Mouse (Mus musculus) kidney, embryonic 15.5 days (tissue): ENCODE results near the gene Add2. TPM values are rescaled to one million over a fixed set of nuclear protein-coding genes. Genes with fewer than 3 reads are reported as not detected.

Experiments
- ATAC-seq: fragments of 200-750 bp; cut with Nextera tagmentation; replicated peaks from 2 replicates; pipeline ENCODE4 v1.8.0; 2017; ENCODE audit warnings: moderate TSS enrichment; ENCODE audit not compliant: low FRiP score
- H3K27ac ChIP-seq: fragments of 300-500 bp; sonication (generic); 2 replicates; pipeline ENCODE4 v1.5.1; 2015; ENCODE audit warnings: mild to moderate bottlenecking, inconsistent platforms
- H3K27me3 ChIP-seq: fragments of 300-500 bp; sonication (generic); 2 replicates; pipeline ENCODE4 v1.6.1; 2015; ENCODE audit warnings: inconsistent platforms
- H3K36me3 ChIP-seq: fragments of 300-500 bp; sonication (generic); 2 replicates; pipeline ENCODE4 v1.6.1; 2015; ENCODE audit warnings: inconsistent platforms
- H3K4me1 ChIP-seq: fragments of 300-500 bp; sonication (generic); 2 replicates; pipeline ENCODE4 v1.6.1; 2015; ENCODE audit warnings: inconsistent platforms
- H3K4me2 ChIP-seq: fragments of 300-500 bp; sonication (generic); 2 replicates; pipeline ENCODE4 v1.6.1; 2015; ENCODE audit warnings: moderate library complexity, mild to moderate bottlenecking, inconsistent platforms
- H3K4me3 ChIP-seq: fragments of 300-500 bp; sonication (generic); replicated peaks from 2 replicates; pipeline ENCODE4 v1.5.1; 2015; ENCODE audit warnings: mild to moderate bottlenecking, inconsistent platforms
- H3K9ac ChIP-seq: fragments of 300-500 bp; sonication (generic); 2 replicates; pipeline ENCODE4 v1.6.1; 2015; ENCODE audit warnings: mild to moderate bottlenecking, inconsistent platforms
- H3K9me3 ChIP-seq: fragments of 300-500 bp; sonication (generic); replicated peaks from 2 replicates; pipeline ENCODE4 v1.6.1; 2016; ENCODE audit warnings: inconsistent platforms
- WGBS: fragments of 180-500 bp; shearing (Covaris S2); methylation state at CpG from one replicate; pipeline ENCODE4 v1.1.7; 2015; ENCODE audit warnings: mixed read lengths; 5-methylcytosine and 5-hydroxymethylcytosine counted together
- polyA plus RNA-seq: library from polyadenylated mRNA; unstranded; fragments of >200 nt; fragmentation: Nextera tagmentation; extraction: Ambion mirVana; gene quantifications from 2 replicates; pipeline ENCODE4 v1.2.1, GENCODE M21; 2015

Gene Add2
- polyA plus RNA-seq, 1 experiment from 2014 or later = 7.2 TPM

DNA sequence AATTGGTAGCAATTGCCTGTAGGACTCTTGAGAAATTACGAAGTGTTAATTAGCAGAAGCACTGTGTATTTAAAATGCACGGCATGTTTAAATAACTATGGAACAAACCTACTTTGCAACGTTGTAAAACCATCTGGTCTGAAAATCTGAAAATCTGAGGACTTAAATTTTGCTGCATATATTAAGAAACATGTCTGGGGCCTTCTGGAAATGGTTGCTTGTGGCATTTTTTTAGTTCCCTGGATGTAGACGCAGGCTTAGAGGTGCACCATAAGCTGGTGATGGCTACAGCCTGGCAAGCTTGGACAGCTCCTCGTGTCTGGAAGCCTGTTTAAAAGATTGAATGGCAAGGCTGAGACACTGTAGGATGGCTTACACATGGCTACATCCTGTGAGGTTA, 40.5 kb downstream of the Add2 start:
- Histone ChIP-seq H3K27ac (no peak overlapping the region), H3K4me2 (no peak overlapping the region), H3K9me3 (no peaks in the 10 kb centered on the region), H3K4me3 (no peak overlapping the region), H3K9ac (no peak overlapping the region), H3K36me3 (no peaks in the 10 kb centered on the region), H3K4me1 (no peaks in the 10 kb centered on the region), H3K27me3 (no peaks in the 10 kb centered on the region)
- WGBS = 80% methylated on average over 5 of the region's 5 CpGs
- ATAC-seq = no peak

DNA sequence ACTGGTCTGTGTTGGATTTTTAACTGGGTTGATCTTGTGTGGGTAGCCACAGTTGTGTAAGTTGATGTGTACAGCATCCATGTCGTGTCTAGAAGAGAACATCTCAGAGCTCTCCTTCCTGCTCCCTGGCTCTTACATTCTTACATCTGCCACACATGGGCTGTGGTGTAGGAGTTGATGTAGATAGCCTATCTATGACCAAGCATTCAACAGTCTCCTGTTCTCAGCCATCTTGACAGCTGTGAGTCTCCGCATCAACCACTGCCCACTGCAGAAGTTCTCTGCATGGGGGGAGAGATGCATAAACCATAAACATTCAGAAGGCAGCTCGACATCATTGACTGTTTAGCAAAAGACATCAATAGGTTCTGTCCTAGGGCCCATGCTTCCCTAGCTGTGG, 41.4 kb downstream of the Add2 start:
- Histone ChIP-seq H3K4me3 (no peak overlapping the region), H3K27me3 (no peaks in the 10 kb centered on the region), H3K36me3 (no peaks in the 10 kb centered on the region), H3K27ac (no peak overlapping the region), H3K4me2 (no peak overlapping the region), H3K4me1 (no peaks in the 10 kb centered on the region), H3K9me3 (no peaks in the 10 kb centered on the region), H3K9ac (no peak overlapping the region)
- no peak for ATAC-seq
- 85% methylated on average over 3 of the region's 3 CpGs for WGBS

DNA sequence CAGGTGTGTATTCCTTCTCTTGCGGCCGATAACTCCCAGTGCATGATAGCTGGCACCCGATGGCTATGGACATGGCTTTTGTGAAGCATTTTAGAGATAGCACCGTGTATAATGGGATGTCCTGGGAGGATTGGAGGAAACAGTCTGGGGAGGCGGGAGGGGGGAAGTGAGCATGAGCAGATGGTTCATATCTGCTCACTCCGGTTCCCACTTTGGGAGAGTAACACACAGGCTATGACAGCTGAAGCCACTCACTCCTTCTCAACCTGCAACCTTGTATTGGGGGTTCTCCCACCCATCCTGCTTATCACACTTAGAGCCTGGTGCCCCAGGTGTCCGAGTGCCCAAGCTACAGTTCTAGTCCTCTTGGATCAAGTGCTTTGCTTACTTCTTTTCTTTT, 41.8 kb downstream of the Add2 start:
- H3K36me3 ChIP-seq = no peaks in the 10 kb centered on the region
- H3K27me3 ChIP-seq = no peaks in the 10 kb centered on the region
- WGBS = 80% methylated on average over 7 of the region's 7 CpGs
- H3K9me3 ChIP-seq = no peaks in the 10 kb centered on the region
- H3K4me1 ChIP-seq = no peaks in the 10 kb centered on the region
- no peak overlapping the region for H3K27ac ChIP-seq
- H3K9ac ChIP-seq = no peak overlapping the region
- H3K4me2 ChIP-seq = no peak overlapping the region
- H3K4me3 ChIP-seq = no peak overlapping the region
- no peak for ATAC-seq

DNA sequence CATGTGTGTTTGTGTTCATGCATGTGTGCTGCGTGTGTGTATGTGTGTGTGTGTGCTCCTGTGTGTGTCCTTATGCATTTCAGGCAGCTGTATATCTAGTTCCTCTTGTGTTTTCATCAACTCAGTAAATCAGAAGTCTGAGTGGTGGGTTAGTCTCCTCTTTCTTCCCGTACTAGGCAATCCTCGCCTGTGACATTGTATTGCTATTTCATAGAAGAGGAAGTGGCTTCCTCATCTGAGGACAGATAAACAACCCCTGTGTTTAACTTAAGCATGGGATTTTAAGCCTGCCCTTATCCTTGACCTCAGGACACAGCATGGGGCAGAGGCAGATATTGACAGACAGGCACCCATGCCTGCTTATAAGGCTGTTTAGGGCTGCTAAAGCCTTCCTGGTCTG, 45.4 kb downstream of the Add2 start:
- Histone ChIP-seq H3K27me3 (no peaks in the 10 kb centered on the region; the same call in 1 of the 2 replicates), H3K36me3 (no peaks in the 10 kb centered on the region), H3K4me2 (no peak overlapping the region), H3K9ac (no peak overlapping the region), H3K4me3 (no peak overlapping the region), H3K4me1 (no peaks in the 10 kb centered on the region), H3K9me3 (no peaks in the 10 kb centered on the region), H3K27ac (no peak overlapping the region)
- ATAC-seq = no peak
- WGBS = 77% methylated on average over 3 of the region's 3 CpGs

DNA sequence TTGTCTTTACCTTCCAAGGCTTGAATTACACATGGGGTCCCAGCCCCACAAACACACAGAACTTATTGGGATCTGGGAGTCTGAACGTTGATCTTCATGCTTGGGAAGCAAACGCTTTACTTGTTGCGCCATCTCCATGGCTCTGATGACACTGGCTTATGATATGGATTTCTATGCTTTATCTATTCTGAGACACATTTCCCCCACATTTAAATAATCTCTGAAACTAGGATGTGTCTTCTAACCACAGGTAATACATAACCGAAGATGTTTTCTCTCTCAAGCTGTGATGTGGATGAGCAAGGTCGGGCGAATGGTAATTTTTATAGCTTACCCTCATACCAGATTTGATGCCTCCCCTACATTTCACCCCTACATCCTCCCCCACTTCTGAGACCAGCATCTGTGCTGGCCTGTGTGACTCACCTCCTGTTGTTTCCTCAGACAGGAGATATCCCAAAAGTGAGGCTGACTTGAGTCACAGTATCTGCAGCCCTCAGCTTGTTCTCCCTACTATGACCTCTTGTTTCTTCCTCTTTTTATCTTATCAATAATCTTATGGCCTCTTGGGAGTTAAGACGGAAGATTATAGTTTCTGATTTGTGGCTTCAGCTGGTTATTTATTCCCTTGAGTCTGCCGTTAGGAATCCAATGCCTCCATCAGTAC, 46.2 kb downstream of the Add2 start:
- ATAC-seq = no peak
- Histone ChIP-seq H3K9ac (no peak overlapping the region), H3K4me2 (no peak overlapping the region), H3K27me3 (no peaks in the 10 kb centered on the region; the same call in 1 of the 2 replicates), H3K9me3 (no peaks in the 10 kb centered on the region), H3K4me3 (no peak overlapping the region), H3K27ac (no peak overlapping the region), H3K36me3 (no peaks in the 10 kb centered on the region), H3K4me1 (no peaks in the 10 kb centered on the region)
- 78% methylated on average over 8 of the region's 8 CpGs for WGBS

DNA sequence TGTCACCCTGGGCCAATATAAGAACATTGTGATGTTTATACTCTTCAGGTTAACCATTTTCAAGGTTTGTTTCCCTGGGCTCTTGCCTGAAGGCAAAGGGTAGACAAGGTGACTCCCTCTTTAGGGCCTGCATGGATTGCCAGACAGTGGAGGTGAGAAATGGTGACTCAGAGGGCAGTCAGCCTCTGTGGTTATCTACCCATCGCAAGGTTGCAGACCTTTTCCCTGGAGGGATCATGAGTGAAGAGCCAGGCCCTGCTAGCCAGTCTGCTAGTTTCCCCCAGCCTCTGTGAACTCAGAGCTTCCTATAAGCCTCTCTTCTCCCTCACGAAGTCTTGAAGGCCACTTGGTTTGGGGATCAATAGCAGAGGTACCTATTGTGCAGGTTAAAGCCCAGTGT, 48.0 kb downstream of the Add2 start:
- Histone ChIP-seq H3K4me1 (no peaks in the 10 kb centered on the region), H3K9me3 (no peaks in the 10 kb centered on the region), H3K9ac (no peak overlapping the region), H3K36me3 (no peaks in the 10 kb centered on the region), H3K4me2 (no peak overlapping the region), H3K27ac (no peak overlapping the region), H3K27me3 (no peaks in the 10 kb centered on the region; the same call in 1 of the 2 replicates), H3K4me3 (no peak overlapping the region)
- WGBS = 86% methylated on average over 2 of the region's 2 CpGs
- ATAC-seq = no peak

DNA sequence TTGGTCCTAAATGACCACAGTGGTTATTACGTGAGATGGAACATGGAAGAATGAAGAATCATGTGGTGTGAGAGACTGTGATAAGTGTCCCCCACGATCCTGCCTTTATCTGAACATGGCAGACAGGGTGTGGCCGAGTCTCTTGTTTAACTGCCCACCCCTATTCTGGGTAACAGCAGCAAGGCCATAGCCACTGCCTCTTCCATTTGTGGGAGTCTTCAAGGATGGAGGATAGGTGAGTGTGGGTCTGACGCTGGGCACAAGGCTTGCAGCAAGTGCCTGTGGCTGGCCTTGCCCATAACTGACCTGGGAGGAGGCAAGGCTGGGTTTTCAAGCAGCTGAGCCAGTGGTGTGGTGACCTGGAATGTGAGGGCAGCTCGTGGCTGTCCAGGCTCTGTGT, 49.4 kb downstream of the Add2 start:
- ATAC-seq = peak; percentile 56; the same call in 1 of the 2 replicates
- Histone ChIP-seq H3K9ac (no peak overlapping the region), H3K4me1 (0 out of 2 replicates have a peak, but pooled peaks cover under 1% of the 10 kb centered on the region), H3K27ac (no peak overlapping the region), H3K4me2 (no peak overlapping the region), H3K9me3 (no peaks in the 10 kb centered on the region), H3K4me3 (no peak overlapping the region), H3K36me3 (no peaks in the 10 kb centered on the region), H3K27me3 (no peaks in the 10 kb centered on the region; the same call in 1 of the 2 replicates)
- WGBS = 71% methylated on average over 5 of the region's 5 CpGs

DNA sequence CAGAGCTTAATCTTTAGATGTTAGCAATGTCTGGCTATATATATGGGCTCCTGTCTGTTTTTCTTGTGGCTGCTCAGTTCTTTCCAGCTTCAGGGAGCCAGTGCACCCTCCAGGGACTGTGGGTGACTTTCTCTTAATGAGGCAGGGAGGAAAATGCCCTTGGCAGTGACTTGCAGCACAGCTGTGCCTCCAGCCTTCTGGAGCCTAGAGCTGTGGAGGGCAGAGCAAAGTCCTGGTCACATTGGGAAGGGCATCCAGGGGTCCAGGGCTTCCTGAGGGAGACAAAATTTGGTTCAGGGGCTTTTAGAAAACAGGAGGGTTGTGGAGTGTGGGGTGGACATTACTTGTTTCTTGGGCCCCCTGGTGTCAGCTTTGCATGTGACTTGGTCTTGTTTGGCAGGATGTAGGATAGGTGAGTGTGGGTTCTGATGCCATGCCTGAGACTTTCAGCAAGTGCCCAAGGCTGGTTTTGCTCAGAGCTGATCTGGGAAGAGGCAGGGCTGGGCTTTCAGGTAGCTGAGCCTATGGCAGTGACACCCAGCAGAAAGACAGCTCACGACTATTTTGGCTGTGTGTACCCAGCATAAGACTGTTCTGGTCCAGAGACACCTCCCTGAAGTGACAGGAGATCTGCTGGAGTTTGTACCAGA, 50.0 kb downstream of the Add2 start:
- H3K4me3 ChIP-seq = no peak overlapping the region

DNA sequence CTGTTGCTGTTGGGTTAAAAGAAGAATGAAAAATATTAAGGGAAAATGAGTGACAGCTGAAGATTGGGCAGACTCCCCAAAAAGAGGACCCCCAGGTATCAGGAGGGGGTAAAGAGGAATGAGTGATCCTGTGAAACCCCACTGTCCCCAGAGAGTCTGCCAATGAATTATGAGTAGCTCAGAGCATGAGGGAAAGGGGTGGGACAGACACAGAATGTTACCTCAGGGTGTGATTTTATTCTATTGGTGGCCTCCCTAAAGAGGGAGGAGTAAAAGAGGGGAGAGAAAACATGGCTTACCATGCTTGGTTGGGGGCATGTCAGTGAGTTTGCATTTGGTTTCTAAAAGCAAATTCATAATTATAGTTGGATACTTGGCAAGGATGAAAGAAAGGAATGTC, 50.8 kb downstream of the Add2 start:
- no peak overlapping the region for H3K4me2 ChIP-seq
- no peaks in the 10 kb centered on the region; the same call in 1 of the 2 replicates for H3K27me3 ChIP-seq
- no peak overlapping the region for H3K4me3 ChIP-seq
- ATAC-seq = no peak
- H3K27ac ChIP-seq = no peak overlapping the region
- H3K4me1 ChIP-seq = 0 out of 2 replicates have a peak, but pooled peaks cover 4% of the 10 kb centered on the region
- no peaks in the 10 kb centered on the region for H3K9me3 ChIP-seq
- H3K9ac ChIP-seq = no peak overlapping the region
- no peaks in the 10 kb centered on the region for H3K36me3 ChIP-seq

More for the DNA sequence above, 50.0 kb downstream of the Add2 start:
- H3K36me3 ChIP-seq = no peaks in the 10 kb centered on the region
- H3K27ac ChIP-seq = no peak overlapping the region
- H3K4me1 ChIP-seq = 0 out of 2 replicates have a peak, but pooled peaks cover 4% of the 10 kb centered on the region
- H3K9me3 ChIP-seq = no peaks in the 10 kb centered on the region
- no peak overlapping the region for H3K9ac ChIP-seq
- ATAC-seq = no peak
- no peak overlapping the region for H3K4me2 ChIP-seq
- no peaks in the 10 kb centered on the region; the same call in 1 of the 2 replicates for H3K27me3 ChIP-seq
- WGBS = 55% methylated on average over 1 of the region's 1 CpGs

DNA sequence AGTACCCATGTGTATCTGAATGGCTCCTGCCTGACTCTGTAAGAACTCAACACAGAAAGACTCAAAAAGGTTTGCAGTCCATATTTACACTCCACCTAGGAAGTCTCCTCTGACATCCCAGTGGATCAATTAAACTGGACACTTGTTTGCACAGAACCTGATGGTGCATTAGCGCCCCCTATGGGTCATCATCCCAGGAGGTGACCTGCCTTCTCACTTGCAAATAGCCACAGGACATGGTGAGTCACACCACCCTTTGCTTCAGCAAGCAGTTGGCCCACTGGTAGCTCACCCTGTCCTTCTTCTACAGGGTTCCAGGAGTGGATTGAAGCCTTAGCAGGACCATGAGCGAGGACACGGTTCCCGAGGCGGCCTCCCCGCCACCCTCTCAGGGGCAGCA, 57.0 kb downstream of the Add2 start:
- no peak for ATAC-seq
- WGBS = 70% methylated on average over 6 of the region's 6 CpGs
- no peak overlapping the region for H3K4me2 ChIP-seq

DNA sequence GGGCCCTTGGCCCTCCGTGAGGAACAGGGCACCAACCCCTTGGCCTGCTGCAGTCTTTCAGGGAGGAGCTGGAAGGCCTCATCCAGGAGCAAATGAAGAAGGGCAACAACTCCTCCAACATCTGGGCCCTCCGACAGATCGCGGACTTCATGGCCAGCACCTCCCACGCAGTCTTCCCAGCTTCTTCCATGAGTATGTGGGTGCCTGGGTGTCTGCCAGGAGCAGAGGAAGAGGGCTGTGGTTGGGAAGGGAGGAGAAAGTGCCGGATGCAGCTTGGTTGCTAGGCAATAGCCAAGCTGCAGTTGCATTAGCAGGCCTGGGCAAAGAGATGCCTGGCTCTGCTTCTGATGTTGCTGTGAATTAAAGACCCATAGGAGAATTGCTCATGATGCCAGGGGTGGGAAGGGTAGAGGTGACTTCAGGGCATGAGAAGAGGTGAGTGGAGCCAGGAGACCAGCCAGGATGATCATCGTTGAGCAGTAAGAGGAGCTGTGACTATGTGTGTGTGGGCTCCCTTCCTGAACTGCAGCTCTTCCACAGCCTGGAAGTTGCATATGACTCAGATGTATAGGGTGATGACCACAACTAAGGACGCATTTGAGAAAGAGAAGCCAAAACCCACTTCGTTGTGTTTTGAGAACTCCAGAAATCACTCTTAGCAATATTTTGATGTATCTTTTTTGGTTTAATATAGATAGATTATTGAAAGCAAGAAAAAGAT, 58.5 kb downstream of the Add2 start:
- ATAC-seq = no peak
- Histone ChIP-seq H3K9me3 (no peaks in the 10 kb centered on the region), H3K4me1 (peaks cover 11% of the 10 kb centered on the region; the same call in 1 of the 2 replicates), H3K27me3 (no peaks in the 10 kb centered on the region), H3K4me2 (no peak overlapping the region), H3K27ac (no peak overlapping the region), H3K4me3 (no peak overlapping the region), H3K9ac (no peak overlapping the region), H3K36me3 (no peaks in the 10 kb centered on the region)
- WGBS = 51% methylated on average over 9 of the region's 9 CpGs

More for the DNA sequence above, 57.0 kb downstream of the Add2 start:
- no peaks in the 10 kb centered on the region for H3K9me3 ChIP-seq
- H3K9ac ChIP-seq = no peak overlapping the region
- peaks cover 11% of the 10 kb centered on the region; the same call in 1 of the 2 replicates for H3K4me1 ChIP-seq
- no peak overlapping the region for H3K27ac ChIP-seq
- H3K36me3 ChIP-seq = no peaks in the 10 kb centered on the region
- no peak overlapping the region for H3K4me3 ChIP-seq
- H3K27me3 ChIP-seq = no peaks in the 10 kb centered on the region

DNA sequence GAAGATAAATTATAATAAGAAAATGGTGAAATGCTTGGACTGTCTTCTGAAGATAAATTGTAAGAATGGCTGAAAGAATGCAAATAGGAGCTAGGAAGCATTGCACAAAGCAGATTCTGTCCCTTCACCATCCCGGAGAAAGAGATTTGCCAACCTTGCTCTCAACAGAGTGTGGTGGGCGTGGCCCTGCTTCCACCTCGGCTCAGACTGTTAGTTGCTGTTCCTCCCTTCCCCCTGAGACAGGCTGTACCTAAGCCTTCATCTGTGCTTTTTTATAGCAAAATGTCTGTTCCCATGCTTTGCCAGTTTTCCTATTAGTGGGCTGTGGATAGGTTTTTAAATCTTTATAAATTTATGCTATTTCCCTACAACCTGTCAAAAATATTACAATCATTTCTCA, 59.3 kb downstream of the Add2 start:
- Histone ChIP-seq H3K9me3 (no peaks in the 10 kb centered on the region), H3K4me1 (peaks cover 11% of the 10 kb centered on the region; the same call in 1 of the 2 replicates), H3K27me3 (no peaks in the 10 kb centered on the region), H3K9ac (no peak overlapping the region), H3K27ac (no peak overlapping the region), H3K4me3 (no peak overlapping the region), H3K36me3 (no peaks in the 10 kb centered on the region), H3K4me2 (no peak overlapping the region)
- 36% methylated on average over 3 of the region's 3 CpGs for WGBS
- ATAC-seq = no peak
